Mouse (Mus musculus) forebrain, embryonic 12.5 days (tissue): ENCODE data around the gene Tal1. TPM values are rescaled to one million over a fixed set of nuclear protein-coding genes. Genes with fewer than 3 reads are reported as not detected.

Experiments used
- ATAC-seq: fragments of 200-750 bp; cut with Nextera tagmentation; 2 replicates; pipeline ENCODE4 v1.8.0; 2017; ENCODE audit warnings: moderate TSS enrichment; ENCODE audit not compliant: low FRiP score
- H3K27ac ChIP-seq: fragments of 300-500 bp; sonication (generic); 2 replicates; pipeline ENCODE4 v1.5.1; 2016; ENCODE audit warnings: mild to moderate bottlenecking
- H3K27me3 ChIP-seq: fragments of 300-500 bp; sonication (generic); 2 replicates; pipeline ENCODE4 v1.6.1; 2016; ENCODE audit warnings: mild to moderate bottlenecking
- H3K36me3 ChIP-seq: fragments of 300-500 bp; sonication (generic); replicated peaks from 2 replicates; pipeline ENCODE4 v1.6.1; 2016; ENCODE audit warnings: mild to moderate bottlenecking
- H3K4me1 ChIP-seq: fragments of 300-500 bp; sonication (generic); 2 replicates; pipeline ENCODE4 v1.6.1; 2016
- H3K4me2 ChIP-seq: fragments of 300-500 bp; sonication (generic); 2 replicates; pipeline ENCODE4 v1.6.1; 2016; ENCODE audit warnings: mild to moderate bottlenecking, moderate library complexity
- H3K4me3 ChIP-seq: fragments of 300-500 bp; sonication (generic); replicated peaks from 2 replicates; pipeline ENCODE4 v1.5.1; 2016; ENCODE audit warnings: mild to moderate bottlenecking
- H3K9ac ChIP-seq: fragments of 300-500 bp; sonication (generic); 2 replicates; pipeline ENCODE4 v1.6.1; 2016; ENCODE audit warnings: mild to moderate bottlenecking
- H3K9me3 ChIP-seq: fragments of 300-500 bp; sonication (generic); 2 replicates; pipeline ENCODE4 v1.6.1; 2016
- WGBS: fragments of 180-500 bp; shearing (Covaris S2); methylation state at CpG from one replicate; pipeline ENCODE4 v1.1.7; 2016; 5-methylcytosine and 5-hydroxymethylcytosine counted together
- polyA plus RNA-seq: library from polyadenylated mRNA; unstranded; fragments of >200 nt; fragmentation: Nextera tagmentation; extraction: Ambion mirVana; gene quantifications from 2 replicates; pipeline ENCODE4 v1.2.1, GENCODE M21; 2016

The Tal1 gene
- polyA plus RNA-seq, 1 experiment from 2014 or later, result 2.8 TPM

GRCm38 (mm10) chr4:115094056-115094455 lies 37.8 kb downstream of the Tal1 start:
- no peak overlapping the region for H3K4me2 ChIP-seq
- peaks cover 70% of the 10 kb centered on the region for H3K27me3 ChIP-seq
- H3K9ac ChIP-seq, result no peak overlapping the region
- H3K4me1 ChIP-seq, result peaks cover 18% of the 10 kb centered on the region
- H3K9me3 ChIP-seq, result no peaks in the 10 kb centered on the region
- no peak overlapping the region for H3K27ac ChIP-seq
- no peaks in the 10 kb centered on the region for H3K36me3 ChIP-seq
- H3K4me3 ChIP-seq, result no peak overlapping the region
- 74% methylated on average over 2 of the region's 2 CpGs for WGBS
- ATAC-seq, result no peak

GRCm38 (mm10) chr4:115095671-115096434 lies 39.6 kb downstream of the Tal1 start:
- no peaks in the 10 kb centered on the region for H3K36me3 ChIP-seq
- peak overlapping the region; percentile 43 for H3K4me3 ChIP-seq
- H3K27ac ChIP-seq, result no peak overlapping the region
- H3K9me3 ChIP-seq, result no peaks in the 10 kb centered on the region
- H3K4me1 ChIP-seq, result peaks cover 18% of the 10 kb centered on the region
- peak; percentile 77 for ATAC-seq
- peak overlapping the region; percentile 61 for H3K9ac ChIP-seq
- H3K27me3 ChIP-seq, result peaks cover 75% of the 10 kb centered on the region
- peak overlapping the region; percentile 89 for H3K4me2 ChIP-seq
- under 1% methylated on average over 31 of the region's 31 CpGs for WGBS

- H3K27me3 ChIP-seq, result peaks cover 74% of the 10 kb centered on the region
- no peak overlapping the region for H3K27ac ChIP-seq
- H3K9me3 ChIP-seq, result no peaks in the 10 kb centered on the region
- H3K4me1 ChIP-seq, result peaks cover 18% of the 10 kb centered on the region
- H3K36me3 ChIP-seq, result no peaks in the 10 kb centered on the region
- ATAC-seq, result 0 out of 2 replicates have a peak, but pooled peaks have one; percentile 2
- H3K4me2 ChIP-seq, result peak overlapping the region; percentile 89
- H3K9ac ChIP-seq, result peak overlapping the region; percentile 61; the same call in 1 of the 2 replicates
- 16% methylated on average over 11 of the region's 11 CpGs for WGBS
- peak overlapping the region; percentile 43; the same call in 1 of the 2 replicates for H3K4me3 ChIP-seq
Measured at GRCm38 (mm10) chr4:115096435-115097145, 40.4 kb downstream of the Tal1 start.

DNA sequence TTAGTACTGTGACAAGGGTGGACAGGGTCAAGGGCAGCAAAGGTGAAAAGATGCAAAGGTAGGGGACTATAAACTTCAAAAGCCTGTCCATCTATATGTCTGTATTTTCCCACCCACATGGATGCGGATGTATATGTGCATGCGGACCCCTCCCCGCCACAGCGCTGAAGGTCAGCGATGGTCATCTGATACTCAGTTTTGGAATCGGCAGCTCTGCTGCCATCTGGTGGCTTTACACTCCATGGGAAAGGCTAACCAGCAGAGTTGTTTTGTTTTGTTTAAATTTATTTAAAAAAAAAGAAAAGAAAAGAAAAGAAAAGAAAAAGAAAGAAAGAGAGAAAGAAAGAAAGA lies 40.9 kb downstream of the Tal1 start:
- ATAC-seq, result 0 out of 2 replicates have a peak, but pooled peaks have one; percentile 24
- peaks cover 18% of the 10 kb centered on the region for H3K4me1 ChIP-seq
- H3K36me3 ChIP-seq, result no peaks in the 10 kb centered on the region
- H3K4me3 ChIP-seq, result no peak overlapping the region
- 1% methylated on average over 6 of the region's 6 CpGs for WGBS
- no peaks in the 10 kb centered on the region for H3K9me3 ChIP-seq
- H3K27ac ChIP-seq, result no peak overlapping the region
- H3K4me2 ChIP-seq, result peak overlapping the region; percentile 13; the same call in 1 of the 2 replicates
- peaks cover 69% of the 10 kb centered on the region for H3K27me3 ChIP-seq
- H3K9ac ChIP-seq, result no peak overlapping the region

GRCm38 (mm10) chr4:115101682-115102081 lies 45.5 kb downstream of the Tal1 start:
- Histone ChIP-seq H3K36me3 (no peaks in the 10 kb centered on the region), H3K9me3 (no peaks in the 10 kb centered on the region), H3K9ac (no peak overlapping the region), H3K27ac (no peak overlapping the region), H3K27me3 (peaks cover 24% of the 10 kb centered on the region), H3K4me1 (peaks cover 4% of the 10 kb centered on the region; the same call in 1 of the 2 replicates), H3K4me3 (no peak overlapping the region), H3K4me2 (no peak overlapping the region)
- 45% methylated on average over 6 of the region's 6 CpGs for WGBS
- ATAC-seq, result peak; percentile 69; the same call in 1 of the 2 replicates

DNA sequence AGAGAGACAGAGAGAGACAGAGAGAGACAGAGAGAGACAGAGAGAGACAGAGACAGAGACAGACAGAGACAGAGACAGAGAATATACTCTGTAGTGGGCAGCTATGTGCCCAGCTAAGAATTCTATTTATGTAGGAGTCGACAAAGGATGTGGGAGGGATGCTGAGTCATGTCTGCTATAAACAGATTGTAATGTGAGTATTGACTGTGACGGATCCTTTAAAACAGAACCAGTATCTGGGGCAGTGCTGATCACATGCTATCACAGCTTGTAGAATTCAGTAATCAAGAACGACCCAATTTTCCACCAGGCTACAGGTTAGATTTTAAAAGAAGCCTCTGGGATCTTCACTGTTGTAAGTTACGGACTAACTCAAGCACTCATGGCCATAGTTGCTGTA lies 47.3 kb downstream of the Tal1 start:
- no peaks in the 10 kb centered on the region for H3K36me3 ChIP-seq
- peaks cover 9% of the 10 kb centered on the region for H3K27me3 ChIP-seq
- H3K9me3 ChIP-seq, result no peaks in the 10 kb centered on the region
- H3K4me3 ChIP-seq, result no peak overlapping the region
- no peak overlapping the region for H3K4me2 ChIP-seq
- no peaks in the 10 kb centered on the region for H3K4me1 ChIP-seq
- 73% methylated on average over 4 of the region's 4 CpGs for whole genome bisulfite sequencing
- no peak overlapping the region for H3K27ac ChIP-seq
- no peak overlapping the region for H3K9ac ChIP-seq
- no peak for ATAC-seq

DNA sequence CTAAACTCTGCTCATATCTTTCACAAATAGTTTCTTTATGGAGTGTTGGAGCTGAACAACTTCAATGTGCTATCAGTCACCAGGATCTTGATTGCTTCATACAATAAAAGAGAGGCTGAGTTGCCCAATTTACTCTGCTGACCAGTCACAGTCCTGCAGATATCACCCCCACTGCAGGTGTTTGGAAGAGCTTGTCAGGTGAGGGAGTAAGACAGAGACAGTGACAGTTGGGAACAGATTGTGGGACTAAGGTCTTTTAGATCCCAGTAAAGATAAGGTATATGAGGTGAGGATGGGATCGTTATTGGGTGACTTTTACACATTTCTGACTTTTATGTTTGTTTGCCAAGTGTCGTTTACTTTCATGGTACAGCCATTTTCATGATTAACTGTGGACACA lies 54.9 kb downstream of the Tal1 start:
- no peaks in the 10 kb centered on the region for H3K9me3 ChIP-seq
- no peak for ATAC-seq
- no peaks in the 10 kb centered on the region for H3K36me3 ChIP-seq
- no peak overlapping the region for H3K4me3 ChIP-seq
- no peaks in the 10 kb centered on the region for H3K27me3 ChIP-seq
- H3K4me2 ChIP-seq, result no peak overlapping the region
- H3K27ac ChIP-seq, result no peak overlapping the region
- no peak overlapping the region for H3K9ac ChIP-seq
- no peaks in the 10 kb centered on the region for H3K4me1 ChIP-seq
- 85% methylated on average over 2 of the region's 2 CpGs for WGBS

- no peaks in the 10 kb centered on the region for H3K36me3 ChIP-seq
- no peak for ATAC-seq
- WGBS, result 23% methylated on average over 5 of the region's 5 CpGs
- H3K9ac ChIP-seq, result no peak overlapping the region
- no peaks in the 10 kb centered on the region for H3K27me3 ChIP-seq
- H3K4me1 ChIP-seq, result no peaks in the 10 kb centered on the region
- no peak overlapping the region for H3K4me2 ChIP-seq
- H3K27ac ChIP-seq, result no peak overlapping the region
- no peaks in the 10 kb centered on the region for H3K9me3 ChIP-seq
- H3K4me3 ChIP-seq, result no peak overlapping the region
Measured at GRCm38 (mm10) chr4:115113266-115113665, 57.0 kb downstream of the Tal1 start.

DNA sequence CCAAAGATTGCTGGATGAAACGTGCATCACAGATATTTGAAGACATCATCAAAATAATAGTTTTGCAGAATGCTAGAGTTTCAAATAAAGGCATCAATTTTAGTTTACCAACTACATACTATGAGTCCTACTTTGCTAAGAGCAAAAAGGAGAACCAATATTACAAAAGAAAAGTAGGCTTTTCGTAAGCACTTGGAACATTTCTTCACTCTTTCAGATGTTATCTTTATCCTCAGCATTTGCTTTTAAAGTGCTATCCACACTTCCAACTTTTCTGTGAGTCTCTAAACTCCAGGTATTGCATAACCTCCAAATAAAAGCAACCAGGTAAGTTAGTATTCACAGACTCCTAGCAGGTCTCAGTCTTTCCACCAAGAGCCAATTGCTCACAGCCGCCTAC lies 63.4 kb downstream of the Tal1 start:
- 86% methylated on average over 3 of the region's 3 CpGs for WGBS
- ATAC-seq, result no peak

DNA sequence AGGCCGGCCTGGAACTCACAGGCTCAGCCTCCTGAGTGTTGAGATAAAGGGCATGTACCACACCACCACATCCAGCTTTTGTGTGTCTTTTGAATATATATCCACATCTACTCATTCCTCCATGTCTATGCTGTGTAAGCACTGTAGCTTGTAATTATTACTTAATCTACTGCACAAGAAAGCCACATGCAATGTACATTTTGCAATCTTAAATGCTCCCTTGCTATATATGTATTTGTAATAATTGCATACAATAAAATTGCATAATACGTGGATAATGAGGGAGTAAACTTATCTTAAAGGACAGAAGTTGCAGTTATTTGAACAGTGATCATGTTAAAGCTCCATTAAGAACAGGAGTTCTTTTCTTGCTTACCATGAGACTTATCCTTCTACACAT lies 64.9 kb downstream of the Tal1 start:
- H3K27me3 ChIP-seq, result no peaks in the 10 kb centered on the region
- no peak for ATAC-seq
- no peak overlapping the region for H3K4me2 ChIP-seq
- no peaks in the 10 kb centered on the region for H3K36me3 ChIP-seq
- H3K9ac ChIP-seq, result no peak overlapping the region
- 79% methylated on average over 2 of the region's 2 CpGs for WGBS
- H3K9me3 ChIP-seq, result no peaks in the 10 kb centered on the region
- H3K27ac ChIP-seq, result no peak overlapping the region
- no peaks in the 10 kb centered on the region for H3K4me1 ChIP-seq
- H3K4me3 ChIP-seq, result no peak overlapping the region

More for the DNA sequence above, 63.4 kb downstream of the Tal1 start:
- H3K4me1 ChIP-seq, result no peaks in the 10 kb centered on the region
- H3K27me3 ChIP-seq, result no peaks in the 10 kb centered on the region
- no peak overlapping the region for H3K9ac ChIP-seq
- H3K4me2 ChIP-seq, result no peak overlapping the region
- H3K4me3 ChIP-seq, result no peak overlapping the region
- H3K9me3 ChIP-seq, result no peaks in the 10 kb centered on the region
- no peak overlapping the region for H3K27ac ChIP-seq
- H3K36me3 ChIP-seq, result no peaks in the 10 kb centered on the region
